Mouse (Mus musculus) adrenal gland, postnatal 4 days (tissue): ENCODE measurements around the gene Kcnn1. TPM values are rescaled to one million over a fixed set of nuclear protein-coding genes. Genes with fewer than 3 reads are reported as not detected.

Experiments
- DNase-seq, 2 experiments: peaks; one replicate each; pipeline ENCODE4 v3.0.0; 2021 to 2022; ENCODE audit warnings: low spot score in 2 of 2, mixed read lengths in 2 of 2
- total RNA-seq, 2 experiments: library from RNA; stranded (reverse); gene quantifications; 2 replicates each; pipeline ENCODE4 v1.2.3; 2021

The Kcnn1 gene
- total RNA-seq, 2 experiments from 2014 or later = 1.4 to 2.1 TPM

DNA sequence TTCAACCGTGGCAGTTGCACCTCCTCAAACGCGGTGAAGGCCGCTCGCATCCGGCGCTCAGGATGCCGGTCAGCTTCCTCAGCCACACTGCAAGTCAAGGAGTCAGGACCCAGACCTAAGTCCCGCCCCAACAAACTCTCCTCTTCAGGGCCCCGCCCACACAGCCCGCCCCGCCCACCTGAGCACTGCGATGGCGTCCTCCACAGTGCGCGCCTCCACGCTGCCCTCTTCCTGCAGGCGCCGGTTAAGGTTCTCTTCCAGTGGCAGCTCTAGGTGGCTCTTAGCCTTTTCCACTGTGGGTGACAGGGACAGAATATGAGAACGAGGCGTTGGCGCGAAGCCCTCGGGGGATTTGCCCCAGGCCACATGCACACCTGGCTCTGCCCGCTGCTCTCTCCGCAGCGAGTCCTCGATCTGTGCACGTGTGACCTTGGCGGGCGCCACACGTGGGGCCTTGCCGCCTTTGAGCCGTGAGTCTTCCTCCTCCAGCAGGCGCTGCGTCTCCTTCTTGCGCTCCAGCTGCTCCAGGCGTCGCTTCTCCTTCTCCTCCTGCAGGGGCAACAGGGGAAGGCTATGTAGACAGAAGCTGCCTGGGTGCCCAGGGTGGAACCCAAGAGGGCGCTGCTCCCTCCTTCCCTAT, 5.6 kb upstream of the Kcnn1 start:
- DNase-seq = no peak

DNA sequence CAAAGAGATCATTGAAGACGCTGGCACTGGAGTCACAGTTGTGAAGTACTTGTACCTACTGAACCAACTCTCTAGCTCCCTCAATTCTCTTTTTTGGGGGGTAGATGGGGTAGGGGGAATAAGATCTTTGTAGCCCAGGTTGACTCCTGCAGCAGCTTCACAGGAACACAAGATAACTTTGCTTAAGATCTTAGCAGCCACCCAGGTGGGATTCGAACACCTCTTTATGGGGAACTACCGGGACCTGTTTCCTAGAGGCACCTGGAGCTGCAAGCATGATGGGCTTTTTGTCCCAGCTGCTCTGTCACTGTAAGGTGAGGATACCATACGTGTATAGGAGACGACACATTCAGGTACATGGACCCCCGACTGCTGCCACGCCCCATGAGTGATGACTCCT, 3.5 kb upstream of the Kcnn1 start:
- no peak for DNase-seq

DNA sequence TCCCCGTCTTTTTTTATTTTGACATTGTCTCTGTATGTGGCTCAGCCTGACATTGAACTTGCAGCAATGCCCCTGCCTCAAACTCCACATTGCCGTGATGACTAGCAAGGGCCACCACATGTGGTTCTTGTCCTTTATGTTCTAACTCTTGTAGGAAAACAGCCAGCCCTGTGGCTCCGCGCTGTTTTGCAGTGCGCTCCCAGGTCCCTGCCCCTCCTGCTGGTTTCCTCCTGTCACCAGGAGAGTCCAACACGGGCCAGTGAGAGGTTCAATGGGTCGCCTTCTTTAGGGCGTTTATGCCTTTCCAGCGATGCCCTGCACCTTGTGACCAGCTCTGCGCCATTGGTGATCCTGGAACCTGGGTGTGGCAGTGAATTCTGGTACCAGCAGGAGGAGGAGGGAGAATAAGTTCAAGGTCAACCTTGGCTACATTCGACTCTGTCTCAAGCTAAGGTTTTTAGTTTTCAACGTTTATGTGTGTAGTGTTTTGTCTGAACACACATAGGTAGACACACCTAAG, 3.0 kb upstream of the Kcnn1 start:
- DNase-seq = no peak

DNA sequence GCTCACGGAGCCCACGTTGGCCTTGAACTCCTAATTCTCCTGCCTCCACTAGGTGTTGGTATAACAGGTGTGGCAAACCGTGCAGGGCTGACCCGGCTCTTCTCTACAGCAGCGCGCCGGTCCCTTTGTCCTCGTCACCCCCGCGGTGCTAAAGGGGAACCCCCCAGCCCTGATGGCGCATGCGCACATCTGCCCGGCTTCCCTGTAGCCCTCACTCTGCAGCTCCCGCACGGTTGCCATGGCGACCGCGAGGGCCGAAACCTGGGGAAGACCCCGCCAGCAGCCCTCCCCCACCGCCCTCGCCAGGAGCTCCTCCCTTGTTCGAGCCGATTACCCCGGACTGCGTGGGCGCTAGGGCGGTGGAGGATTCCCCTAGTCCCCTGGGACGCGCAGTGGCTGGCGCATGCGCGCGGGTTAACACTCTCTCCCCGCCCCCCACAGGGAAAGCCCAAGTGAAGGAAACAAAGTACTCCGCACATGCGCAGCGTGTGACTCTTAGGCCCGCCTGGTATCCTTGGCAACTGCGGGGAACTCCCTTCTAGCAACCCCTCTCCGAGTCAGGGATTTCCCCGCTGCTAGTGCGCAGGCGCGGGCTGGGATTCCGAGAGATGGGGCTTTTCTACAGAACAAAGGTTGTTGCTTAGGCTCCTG, 2.4 kb upstream of the Kcnn1 start:
- peak; percentile 92 to 98 for DNase-seq

DNA sequence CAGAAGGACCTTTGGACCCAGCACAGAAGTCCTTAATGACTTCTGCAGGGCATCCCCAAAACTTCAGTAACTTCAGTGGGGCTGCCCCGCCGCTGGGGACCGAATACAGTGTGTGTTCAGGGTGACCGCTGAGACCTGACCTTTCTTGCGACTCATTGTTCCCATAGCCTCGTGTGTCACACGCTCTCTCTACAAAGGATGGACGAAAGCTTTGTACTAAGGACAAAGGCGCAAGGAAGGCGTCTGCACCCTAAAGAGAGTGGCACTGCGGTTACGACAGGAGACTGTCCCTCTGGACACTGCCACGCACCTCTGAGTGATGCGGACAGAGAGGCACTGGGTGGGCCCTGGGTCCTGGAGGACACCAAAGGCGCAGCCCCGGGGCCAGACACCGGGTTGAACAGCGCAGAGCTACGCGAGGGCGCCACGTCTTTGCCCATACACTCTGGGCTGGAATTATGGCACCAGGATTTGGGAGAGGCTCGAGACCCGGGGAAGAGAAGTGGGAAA, 1.7 kb upstream of the Kcnn1 start:
- DNase-seq = no peak

DNA sequence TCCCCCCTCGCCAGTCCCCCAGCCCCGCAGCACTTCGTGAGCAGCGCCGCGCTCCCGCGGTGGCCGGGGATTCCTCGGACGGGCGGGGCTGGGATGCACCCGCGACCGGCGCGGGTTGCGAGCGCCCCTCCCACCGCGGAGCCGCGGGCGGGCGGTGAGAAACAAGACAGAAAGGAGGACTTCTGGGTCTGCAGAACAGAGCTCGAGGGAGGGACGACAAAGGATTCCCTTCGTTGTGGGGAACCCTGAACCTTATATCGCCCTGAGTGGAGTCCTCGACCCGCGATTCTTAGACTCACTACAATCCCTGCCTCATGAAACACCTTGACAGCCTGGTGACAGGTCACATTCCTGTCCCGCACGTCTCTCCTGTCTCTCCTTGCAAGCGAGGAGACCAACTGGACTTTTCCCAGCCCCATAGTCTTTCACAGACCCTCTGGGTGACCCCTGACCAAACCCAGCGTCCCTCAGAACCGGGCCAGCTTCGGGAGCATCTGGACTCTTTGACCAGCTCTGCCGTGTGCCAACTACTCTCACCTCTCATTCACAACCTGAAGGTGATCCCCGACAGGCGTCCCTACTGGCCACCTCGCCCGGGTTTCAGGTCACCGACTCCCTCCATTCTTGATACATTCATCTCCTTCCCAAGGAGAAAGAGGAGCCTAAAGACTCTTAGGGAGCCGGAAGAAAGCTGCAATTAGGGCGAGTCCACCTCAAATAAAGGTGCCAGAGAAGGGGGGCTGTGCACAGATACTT, 1.1 kb upstream of the Kcnn1 start:
- no peak for DNase-seq

DNA sequence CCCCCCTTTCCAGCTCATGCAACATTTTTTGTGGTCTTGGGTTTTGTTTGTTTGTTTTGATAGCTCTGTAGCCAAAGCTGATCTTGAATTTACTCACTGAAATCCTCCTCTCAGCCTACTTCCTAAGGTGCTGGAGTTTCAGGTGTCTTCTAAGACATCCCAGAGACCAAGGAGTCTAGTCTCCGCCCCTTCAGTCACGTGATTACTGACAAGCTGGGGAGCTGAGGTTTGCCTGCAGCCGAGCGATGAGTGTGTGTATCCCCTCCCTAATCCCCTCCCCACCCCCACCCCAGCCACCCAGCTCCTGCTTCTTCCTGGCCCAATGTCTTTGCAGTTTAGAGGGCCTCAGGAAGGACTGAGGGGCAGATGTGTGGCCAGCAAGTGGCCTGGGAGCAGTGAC, 5.5 kb downstream of the Kcnn1 start:
- DNase-seq = no peak

DNA sequence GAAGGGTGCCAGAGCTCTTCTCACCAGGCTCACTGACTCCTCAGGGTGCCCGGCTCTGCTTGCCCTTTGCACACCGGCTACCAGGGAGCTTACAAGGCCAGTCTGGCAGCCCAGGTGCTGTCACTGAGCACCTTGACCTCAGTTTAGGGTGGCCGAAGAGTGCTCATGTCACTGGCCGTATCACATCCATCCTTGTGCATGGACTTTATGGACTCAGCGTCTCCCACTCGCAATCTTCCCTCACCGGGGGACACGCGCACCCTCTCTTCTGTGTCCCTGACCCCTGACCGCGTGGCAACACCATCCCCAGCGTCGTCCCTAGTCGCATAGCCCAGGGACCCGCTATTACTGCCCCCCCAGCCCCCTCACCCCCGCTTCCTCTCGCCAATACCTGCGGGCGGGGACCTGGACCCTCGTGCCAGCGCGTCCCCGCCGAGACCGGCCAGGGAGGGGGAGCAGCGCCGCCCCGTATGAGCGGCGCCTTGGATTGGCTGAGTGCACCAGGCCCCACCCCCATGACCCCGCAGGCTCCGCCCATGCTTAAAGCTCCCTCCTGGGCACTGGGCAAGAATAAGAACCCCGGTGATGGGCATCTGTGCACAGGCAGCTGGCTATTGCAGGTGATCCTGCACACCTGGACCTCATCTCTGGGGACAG, 6.4 kb downstream of the Kcnn1 start:
- no peak for DNase-seq

DNA sequence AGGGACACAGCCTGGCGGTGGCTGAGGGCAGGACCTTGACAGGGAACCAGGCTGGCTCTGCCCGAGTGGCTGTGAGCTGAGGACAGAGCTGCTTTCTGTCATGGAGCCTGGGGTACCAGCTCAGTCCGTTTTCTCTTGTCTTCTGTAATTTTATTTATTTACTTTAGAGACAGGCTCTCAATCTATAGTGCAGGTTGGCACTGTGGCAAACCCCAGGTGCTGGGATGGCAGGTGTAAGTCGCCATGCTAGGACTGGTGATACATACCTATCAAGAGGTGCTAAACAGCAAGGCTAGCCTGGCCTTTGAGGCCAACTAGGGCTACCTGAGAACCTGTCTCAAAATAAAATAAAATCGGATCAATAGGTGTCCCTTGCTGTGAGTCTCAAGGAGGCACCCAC, 7.0 kb downstream of the Kcnn1 start:
- DNase-seq = no peak

DNA sequence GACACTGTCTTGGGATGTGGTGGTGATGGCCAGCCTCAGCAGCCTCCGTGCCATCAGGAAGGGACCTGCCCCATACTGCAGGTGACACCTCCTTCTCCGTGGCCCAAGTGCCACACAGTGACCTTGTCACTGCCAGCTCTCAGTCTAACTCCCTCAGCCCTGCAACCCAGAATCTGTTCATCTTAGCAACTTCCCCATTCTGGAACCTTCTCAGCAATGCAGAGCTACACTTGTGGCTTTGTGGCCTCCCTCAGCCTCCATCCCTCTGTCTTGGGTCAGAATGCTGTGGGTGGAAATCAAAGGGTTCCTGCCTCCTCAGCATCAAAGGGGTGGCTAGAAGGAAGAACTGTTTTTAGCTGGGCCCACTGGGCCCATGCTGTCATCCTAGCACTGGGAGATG, 9.2 kb downstream of the Kcnn1 start:
- no peak for DNase-seq

DNA sequence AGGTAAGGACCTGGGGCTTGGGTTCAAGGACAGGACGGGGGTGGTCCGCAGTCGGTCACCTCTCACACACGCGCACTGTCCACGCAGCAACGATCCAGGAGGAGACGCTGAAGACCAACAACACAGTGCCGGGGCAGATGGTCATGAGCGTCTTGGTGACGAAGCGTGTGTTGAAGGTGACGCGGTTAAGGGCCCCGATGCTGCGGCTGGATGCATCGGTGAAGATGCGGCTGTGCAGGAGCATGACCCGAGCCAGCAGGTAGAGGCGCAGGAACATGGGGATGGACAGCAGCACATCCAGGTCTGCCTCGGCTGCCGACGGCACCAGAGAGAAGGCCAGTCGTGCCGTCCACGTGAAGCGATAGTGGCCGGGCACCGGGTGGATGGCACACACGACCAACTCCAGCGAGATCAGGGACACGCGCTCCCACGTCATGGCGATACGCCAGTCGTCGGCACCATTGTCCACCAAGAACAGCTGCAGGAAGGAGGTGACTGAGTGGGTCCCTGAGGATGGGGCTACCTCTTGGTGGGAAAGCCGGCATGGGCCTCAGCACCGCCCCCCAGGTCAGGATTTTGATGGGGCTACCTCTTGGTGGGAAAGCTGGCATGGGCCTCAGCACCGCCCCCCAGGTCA, 10.3 kb downstream of the Kcnn1 start:
- DNase-seq = no peak

DNA sequence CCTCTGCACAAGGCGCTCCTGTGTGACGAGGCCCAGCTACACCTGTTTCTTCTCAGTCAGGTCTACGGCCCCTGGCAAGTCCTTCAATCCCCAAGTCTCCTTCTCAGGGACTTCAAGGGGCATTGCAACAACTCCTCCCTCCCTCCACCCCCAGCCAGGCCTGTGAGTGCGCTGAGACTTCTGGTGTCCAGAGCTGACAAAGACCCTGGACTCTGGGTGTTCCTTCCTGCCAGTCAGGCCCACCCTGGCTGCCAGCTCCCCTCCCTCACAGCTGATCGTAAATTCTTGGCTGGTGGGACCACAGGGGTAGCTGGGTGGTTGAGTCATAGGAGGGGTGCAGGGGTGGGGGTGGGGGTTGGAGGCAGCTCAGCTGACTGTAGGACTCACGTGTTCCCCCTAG, 11.2 kb downstream of the Kcnn1 start:
- DNase-seq = no peak

DNA sequence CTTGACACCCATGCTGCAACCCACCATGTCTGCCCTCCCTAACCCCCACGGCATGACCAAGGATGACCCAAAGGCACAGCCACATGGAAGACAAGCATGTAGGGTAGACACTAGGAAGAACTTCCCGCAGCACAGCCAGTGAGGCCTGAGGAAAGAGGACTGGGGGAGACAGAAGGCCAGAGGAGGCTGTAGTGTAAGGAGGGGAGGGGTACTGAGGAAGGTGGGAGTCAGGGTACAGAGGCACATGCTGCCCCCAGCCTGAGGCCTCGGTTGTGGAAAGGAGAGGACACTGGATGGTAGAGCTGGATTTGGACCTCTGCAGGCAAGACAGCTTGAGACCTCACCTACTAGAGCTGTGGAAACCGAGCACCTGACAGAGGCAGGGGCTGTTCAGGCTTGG, 12.1 kb downstream of the Kcnn1 start:
- DNase-seq = no peak

DNA sequence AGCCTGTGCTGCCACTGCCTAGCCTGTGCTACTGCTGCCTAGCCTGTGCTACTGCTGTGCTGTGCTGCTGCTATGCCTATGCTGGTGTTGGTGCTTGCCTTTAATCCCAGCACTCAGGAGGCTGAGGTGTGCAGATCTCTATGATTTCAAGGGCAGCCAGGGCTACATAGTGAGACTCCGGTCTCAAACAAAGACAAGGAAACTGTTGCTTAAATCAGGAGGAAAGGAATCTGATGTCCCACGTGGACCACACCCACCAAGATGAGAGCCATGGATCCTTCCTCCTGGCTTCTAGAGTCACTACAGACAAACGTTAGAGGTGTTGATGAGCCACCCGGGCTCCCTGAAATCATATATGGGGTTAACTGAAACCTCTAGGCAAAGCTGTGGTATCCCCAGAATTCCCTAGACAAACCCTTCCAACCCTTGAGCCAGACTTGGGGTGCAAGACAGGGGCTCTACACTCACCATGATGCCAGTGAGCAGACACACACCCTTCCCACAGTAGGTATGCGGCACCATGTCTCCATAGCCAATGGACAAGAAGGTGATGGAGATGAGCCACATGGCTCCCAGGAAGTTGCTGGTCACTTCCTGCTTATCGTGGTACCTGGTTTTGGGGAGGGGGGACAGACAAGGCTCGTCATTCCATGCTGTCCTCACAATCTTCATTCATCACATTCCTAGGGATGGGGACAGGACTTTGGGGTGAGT, 12.8 kb downstream of the Kcnn1 start:
- no peak for DNase-seq

DNA sequence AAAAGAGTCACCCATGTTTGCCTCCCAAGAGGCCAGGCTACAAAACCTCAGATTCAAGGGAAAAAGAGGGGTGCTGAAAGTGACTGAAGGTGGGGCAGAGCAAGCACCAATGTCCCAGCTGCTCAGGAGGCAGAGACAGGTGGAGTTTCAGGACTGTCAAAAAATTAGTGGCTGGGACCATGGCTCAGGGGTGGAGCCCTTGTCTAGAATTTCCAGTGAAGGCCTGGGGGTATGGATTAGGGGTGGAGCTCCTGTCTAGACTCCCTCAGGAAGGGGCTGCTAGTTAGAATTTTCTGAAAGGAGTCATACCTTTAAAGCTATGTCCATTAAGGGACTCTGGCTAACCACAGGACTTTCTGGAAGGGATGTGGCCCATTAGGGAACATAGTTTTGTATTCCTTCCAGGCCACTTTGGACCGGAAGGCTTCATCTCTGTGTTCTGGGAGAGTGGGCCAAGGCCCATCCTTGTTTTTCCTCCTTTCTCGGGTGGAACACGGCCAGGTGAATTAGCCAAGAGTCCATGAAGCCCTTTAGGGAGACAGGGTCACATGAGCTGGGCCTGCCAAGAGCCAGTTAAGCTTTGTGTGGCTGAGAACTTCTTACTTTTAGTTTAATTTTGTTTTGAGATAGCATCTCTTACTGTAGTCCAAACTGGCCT, 13.6 kb downstream of the Kcnn1 start:
- DNase-seq = no peak

DNA sequence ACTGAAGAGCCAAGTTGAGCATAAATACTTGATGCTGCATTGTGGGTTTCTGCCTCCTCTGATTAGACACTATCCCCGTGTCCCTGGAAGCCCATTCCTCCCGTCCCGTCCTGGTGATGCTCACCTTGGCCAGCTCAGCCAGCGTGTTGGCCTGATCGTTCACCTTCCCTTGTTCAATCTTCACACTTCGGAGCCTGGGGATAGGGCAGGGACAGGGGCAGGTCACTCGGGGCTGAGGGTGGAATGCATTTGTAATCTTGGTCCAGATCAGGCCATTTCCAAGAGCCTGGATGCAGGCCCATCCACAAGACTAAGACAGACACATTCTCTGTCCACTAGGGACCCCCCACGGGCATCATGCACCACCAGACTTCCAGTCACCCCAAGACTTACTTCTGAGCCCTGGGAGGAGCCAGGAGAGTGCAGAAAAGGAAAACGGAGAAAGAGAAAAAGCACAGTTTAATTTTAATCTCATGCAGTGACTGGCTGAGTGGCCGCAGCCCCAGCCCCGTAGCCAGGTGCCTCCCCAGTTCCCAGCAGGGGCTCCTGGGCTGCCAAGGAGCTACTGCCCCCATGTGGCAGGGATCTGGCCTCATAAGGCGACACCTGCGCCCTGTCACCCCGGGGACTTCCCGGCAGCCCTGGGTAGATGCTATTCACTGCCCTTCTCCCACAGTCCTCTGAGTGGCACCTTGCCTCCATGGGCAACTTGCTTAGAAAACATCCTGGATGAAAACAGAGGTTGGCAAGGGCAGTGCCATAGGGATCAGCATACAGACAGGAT, 16.5 kb downstream of the Kcnn1 start:
- DNase-seq = no peak

DNA sequence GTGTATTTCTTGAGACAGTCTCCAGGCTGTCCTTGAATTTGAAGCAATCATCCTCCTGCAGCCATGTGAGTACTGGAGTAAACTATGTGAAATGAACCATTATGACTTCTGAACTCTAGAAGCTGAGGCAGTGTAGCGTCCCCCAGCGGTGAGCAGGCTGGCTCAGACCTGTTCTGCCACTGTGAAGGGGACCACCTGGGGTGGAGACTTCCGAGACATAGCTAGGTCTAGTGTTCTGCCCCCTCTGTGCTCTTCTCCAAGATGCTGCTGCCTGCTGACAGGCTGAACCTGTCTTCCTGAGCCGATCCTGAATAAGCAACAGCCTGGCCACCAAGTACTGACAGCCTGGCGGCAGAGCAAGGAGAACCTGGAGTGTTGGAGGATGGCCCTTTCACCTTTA, 17.9 kb downstream of the Kcnn1 start:
- DNase-seq = no peak

DNA sequence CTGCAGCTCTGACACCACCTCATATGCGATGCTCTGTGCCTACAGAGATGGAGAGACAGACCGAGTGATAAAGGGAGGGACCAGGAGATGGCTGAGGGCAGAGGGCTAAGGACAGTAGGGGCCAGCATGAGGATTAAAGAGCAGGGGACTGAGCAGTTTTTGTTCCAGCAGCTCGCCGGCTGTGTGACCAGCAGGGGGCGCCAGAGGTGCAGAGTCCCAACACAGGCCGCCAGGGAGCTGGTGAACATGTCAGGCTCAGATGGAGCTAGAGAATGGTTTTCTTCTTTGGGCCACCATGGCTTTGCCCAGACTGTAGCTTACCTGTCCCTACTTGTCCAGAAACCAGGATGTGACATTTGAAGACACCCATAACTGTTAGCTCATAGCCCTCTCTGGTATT, 18.5 kb downstream of the Kcnn1 start:
- DNase-seq = peak; percentile 84

DNA sequence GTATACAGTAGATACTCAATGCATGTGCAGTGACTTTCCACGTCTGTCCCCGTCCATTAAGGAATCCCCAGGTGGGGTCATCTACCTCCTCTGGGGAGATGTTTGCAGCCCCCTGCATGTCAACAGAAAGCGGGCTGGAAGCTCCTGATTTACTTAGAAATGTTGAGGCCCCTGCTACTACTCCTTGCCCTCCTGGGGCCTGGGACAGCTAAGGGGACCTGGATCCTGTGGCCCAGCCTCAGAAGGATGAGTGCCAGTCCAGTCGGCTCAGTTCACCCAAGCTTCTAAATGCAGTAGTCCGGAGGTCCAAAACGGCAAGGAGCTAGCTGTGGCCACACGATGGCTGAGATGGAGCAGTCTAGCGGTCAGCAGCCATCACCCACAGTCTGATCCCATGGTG, 19.1 kb downstream of the Kcnn1 start:
- no peak for DNase-seq
